Mouse (Mus musculus) urinary bladder, postnatal 4 days (tissue): ENCODE measurements around the gene Olfr385.
"Not testable (repeated sequence)": the region's sequence is repeated elsewhere in the genome, so short reads cannot be mapped to it uniquely, and the experiment has no call there.

Source experiments
- DNase-seq, 2 experiments: peaks; one replicate each; pipeline ENCODE4 v3.0.0; 2021 to 2022; ENCODE audit warnings: low spot score in 2 of 2

Olfr385 gene

GRCm38 (mm10) chr11:73592908-73593307 is at the start of gene Olfr385:
Gene Olfr385 (minus strand): TSS chr11:73593008.
- no peak for DNase-seq

- no peak for DNase-seq
Observed at GRCm38 (mm10) chr11:73598294-73598693, 5.5 kb upstream of the Olfr385 start, which contains the start of gene Olfr384. Gene Olfr384 (plus strand): TSS chr11:73598594.

GRCm38 (mm10) chr11:73583188-73583587 is 9.6 kb downstream of the Olfr385 start:
- DNase-seq, result not testable (repeated sequence)

- DNase-seq, result no peak
Observed at GRCm38 (mm10) chr11:73579871-73580270, 12.9 kb downstream of the Olfr385 start.
